Mouse (Mus musculus) G1E (cell line): ENCODE data around the gene Col1a1.

Experiments
- CTCF ChIP-seq: IDR thresholded peaks from 2 replicates; pipeline ENCODE4 v1.5.1; 2012; ENCODE audit warnings: low read depth, low read length, inconsistent platforms, mixed read lengths
- GATA1 ChIP-seq: IDR thresholded peaks from 2 replicates; pipeline ENCODE4 v1.6.1; 2012; ENCODE audit warnings: borderline replicate concordance, low read length, inconsistent platforms, mixed read lengths
- GATA2 ChIP-seq: IDR thresholded peaks from 2 replicates; pipeline ENCODE4 v1.6.1; 2012; ENCODE audit warnings: low read depth, low read length, inconsistent platforms, borderline replicate concordance
- POLR2AphosphoS5 ChIP-seq: IDR thresholded peaks from 2 replicates; pipeline ENCODE4 v1.6.1; 2012; ENCODE audit warnings: low read depth, low read length, inconsistent platforms; ENCODE audit not compliant: insufficient replicate concordance

DNA sequence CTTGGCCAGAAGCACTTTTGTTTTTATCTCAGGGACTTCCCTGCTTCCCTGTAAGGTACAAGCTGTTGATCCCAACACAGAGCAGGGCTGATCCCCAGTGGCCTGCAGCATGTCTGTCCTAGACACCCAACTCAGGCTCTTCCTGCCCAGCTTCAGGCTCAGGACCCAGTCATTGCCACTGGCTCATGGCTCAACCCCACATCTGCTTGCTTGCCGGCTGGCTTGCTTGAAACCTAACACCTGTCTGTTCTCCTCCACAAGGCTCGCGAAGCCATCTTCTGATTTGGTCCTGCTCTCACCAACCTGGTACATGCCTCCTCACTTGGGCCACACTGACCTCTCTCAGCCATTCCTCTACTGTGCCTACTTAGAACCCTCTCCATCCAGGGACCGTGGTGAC is 5.9 kb upstream of the Col1a1 start:
- TF ChIP-seq CTCF (no peak), POLR2AphosphoS5 (no peak), GATA1 (no peak), GATA2 (no peak)
